Mouse (Mus musculus): Measurements from ENCODE around the gene Cachd1. TPM values are rescaled to one million over a fixed set of nuclear protein-coding genes. Genes with fewer than 3 reads are reported as not detected.

Cachd1 gene
- polyA plus RNA-seq, 1 experiment: not detected

GRCm38 (mm10) chr4:100996060-100996651 lies 219.7 kb downstream of the Cachd1 start:
- Histone ChIP-seq H3K4me3 (ENCODE audit: insufficient read depth, low read depth, low read length) (no peak overlapping the region), H3K27ac (ENCODE audit: insufficient read depth, low read depth, low read length) (no peak overlapping the region), H3K4me1 (ENCODE audit: control insufficient read depth, insufficient read depth, low read length) (no peaks in the 10 kb centered on the region)
- 46% methylated on average over 4 of the region's 4 CpGs for WGBS
- no peak for TF ChIP-seq CTCF (IDR thresholded peaks at IDR 0.05; ENCODE audit: insufficient read depth, low read depth, low read length)
- no peak for TF ChIP-seq POLR2A (IDR thresholded peaks at IDR 0.05; ENCODE audit: insufficient read depth, low read depth, low read length)

- no peak for TF ChIP-seq POLR2A (IDR thresholded peaks at IDR 0.05; ENCODE audit: insufficient read depth, low read depth, low read length)
- TF ChIP-seq CTCF (IDR thresholded peaks at IDR 0.05; ENCODE audit: insufficient read depth, low read depth, low read length): no peak
- Histone ChIP-seq H3K27ac (ENCODE audit: insufficient read depth, low read depth, low read length) (no peak overlapping the region), H3K4me1 (ENCODE audit: control insufficient read depth, insufficient read depth, low read length) (no peaks in the 10 kb centered on the region), H3K4me3 (ENCODE audit: insufficient read depth, low read depth, low read length) (no peak overlapping the region)
- 8% methylated on average over 2 of the region's 2 CpGs for WGBS
These were observed 221.7 kb downstream of the Cachd1 start for GRCm38 (mm10) chr4:100998145-100998544.

GRCm38 (mm10) chr4:100998906-100999305 lies 222.4 kb downstream of the Cachd1 start:
- Histone ChIP-seq H3K27ac (ENCODE audit: insufficient read depth, low read depth, low read length) (no peak overlapping the region), H3K4me3 (ENCODE audit: insufficient read depth, low read depth, low read length) (no peak overlapping the region), H3K4me1 (ENCODE audit: control insufficient read depth, insufficient read depth, low read length) (no peaks in the 10 kb centered on the region)
- TF ChIP-seq POLR2A (IDR thresholded peaks at IDR 0.05; ENCODE audit: insufficient read depth, low read depth, low read length): no peak
- no peak for TF ChIP-seq CTCF (IDR thresholded peaks at IDR 0.05; ENCODE audit: insufficient read depth, low read depth, low read length)
- WGBS: 50% methylated on average over 8 of the region's 8 CpGs

- WGBS: 96% methylated on average over 3 of the region's 3 CpGs
- H3K4me1 ChIP-seq (ENCODE audit: control insufficient read depth, insufficient read depth, low read length): no peaks in the 10 kb centered on the region
- no peak overlapping the region for H3K27ac ChIP-seq (ENCODE audit: insufficient read depth, low read depth, low read length)
- no peak for TF ChIP-seq CTCF (IDR thresholded peaks at IDR 0.05; ENCODE audit: insufficient read depth, low read depth, low read length)
- TF ChIP-seq POLR2A (IDR thresholded peaks at IDR 0.05; ENCODE audit: insufficient read depth, low read depth, low read length): no peak
- H3K4me3 ChIP-seq (ENCODE audit: insufficient read depth, low read depth, low read length): no peak overlapping the region
These were observed 224.1 kb downstream of the Cachd1 start for GRCm38 (mm10) chr4:101000622-101001021.

GRCm38 (mm10) chr4:101001073-101001472 lies 224.6 kb downstream of the Cachd1 start:
- TF ChIP-seq POLR2A (IDR thresholded peaks at IDR 0.05; ENCODE audit: insufficient read depth, low read depth, low read length) (no peak), CTCF (IDR thresholded peaks at IDR 0.05; ENCODE audit: insufficient read depth, low read depth, low read length) (no peak)
- 89% methylated on average over 6 of the region's 6 CpGs for WGBS
- H3K4me1 ChIP-seq (ENCODE audit: control insufficient read depth, insufficient read depth, low read length): no peaks in the 10 kb centered on the region
- no peak overlapping the region for H3K4me3 ChIP-seq (ENCODE audit: insufficient read depth, low read depth, low read length)
- no peak overlapping the region for H3K27ac ChIP-seq (ENCODE audit: insufficient read depth, low read depth, low read length)

- TF ChIP-seq POLR2A (IDR thresholded peaks at IDR 0.05; ENCODE audit: insufficient read depth, low read depth, low read length): no peak
- TF ChIP-seq CTCF (IDR thresholded peaks at IDR 0.05; ENCODE audit: insufficient read depth, low read depth, low read length): no peak
- Histone ChIP-seq H3K27ac (ENCODE audit: insufficient read depth, low read depth, low read length) (no peak overlapping the region), H3K4me3 (ENCODE audit: insufficient read depth, low read depth, low read length) (no peak overlapping the region), H3K4me1 (ENCODE audit: control insufficient read depth, insufficient read depth, low read length) (no peaks in the 10 kb centered on the region)
- WGBS: 95% methylated on average over 16 of the region's 16 CpGs
These were observed 226.5 kb downstream of the Cachd1 start for GRCm38 (mm10) chr4:101002961-101003360.

- no peaks in the 10 kb centered on the region for H3K4me1 ChIP-seq (ENCODE audit: control insufficient read depth, insufficient read depth, low read length)
- 41% methylated on average over 5 of the region's 5 CpGs for WGBS
- H3K27ac ChIP-seq (ENCODE audit: insufficient read depth, low read depth, low read length): no peak overlapping the region
- H3K4me3 ChIP-seq (ENCODE audit: insufficient read depth, low read depth, low read length): no peak overlapping the region
- no peak for TF ChIP-seq POLR2A (IDR thresholded peaks at IDR 0.05; ENCODE audit: insufficient read depth, low read depth, low read length)
- no peak for TF ChIP-seq CTCF (IDR thresholded peaks at IDR 0.05; ENCODE audit: insufficient read depth, low read depth, low read length)
These were observed 231.9 kb downstream of the Cachd1 start for GRCm38 (mm10) chr4:101008362-101008769.

GRCm38 (mm10) chr4:101009092-101009491 lies 232.6 kb downstream of the Cachd1 start:
- Histone ChIP-seq H3K4me3 (ENCODE audit: insufficient read depth, low read depth, low read length) (no peak overlapping the region), H3K4me1 (ENCODE audit: control insufficient read depth, insufficient read depth, low read length) (no peaks in the 10 kb centered on the region), H3K27ac (ENCODE audit: insufficient read depth, low read depth, low read length) (no peak overlapping the region)
- 82% methylated on average over 4 of the region's 4 CpGs for WGBS
- no peak for TF ChIP-seq POLR2A (IDR thresholded peaks at IDR 0.05; ENCODE audit: insufficient read depth, low read depth, low read length)

GRCm38 (mm10) chr4:101017806-101018205 lies 241.3 kb downstream of the Cachd1 start:
- TF ChIP-seq POLR2A (IDR thresholded peaks at IDR 0.05; ENCODE audit: insufficient read depth, low read depth, low read length): no peak
- TF ChIP-seq CTCF (IDR thresholded peaks at IDR 0.05; ENCODE audit: insufficient read depth, low read depth, low read length): no peak
- Histone ChIP-seq H3K4me3 (ENCODE audit: insufficient read depth, low read depth, low read length) (no peak overlapping the region), H3K4me1 (ENCODE audit: control insufficient read depth, insufficient read depth, low read length) (no peaks in the 10 kb centered on the region), H3K27ac (ENCODE audit: insufficient read depth, low read depth, low read length) (no peak overlapping the region)
- WGBS: 86% methylated on average over 4 of the region's 4 CpGs

GRCm38 (mm10) chr4:101020596-101020995 lies 244.1 kb downstream of the Cachd1 start, which contains the start of gene Gm10577:
TSS of gene Gm10577 (minus strand) at chr4:101020696.
- Histone ChIP-seq H3K4me1 (ENCODE audit: control insufficient read depth, insufficient read depth, low read length) (no peaks in the 10 kb centered on the region), H3K4me3 (ENCODE audit: insufficient read depth, low read depth, low read length) (no peak within 1 kb of the TSS), H3K27ac (ENCODE audit: insufficient read depth, low read depth, low read length) (no peak within 1 kb of the TSS)
- 81% methylated on average over 4 of the region's 4 CpGs for WGBS
- TF ChIP-seq POLR2A (IDR thresholded peaks at IDR 0.05; ENCODE audit: insufficient read depth, low read depth, low read length) (no peak), CTCF (IDR thresholded peaks at IDR 0.05; ENCODE audit: insufficient read depth, low read depth, low read length) (no peak)
